8 mouse cellular contexts compared by ENCODE assay signal in the genomic region with DNA sequence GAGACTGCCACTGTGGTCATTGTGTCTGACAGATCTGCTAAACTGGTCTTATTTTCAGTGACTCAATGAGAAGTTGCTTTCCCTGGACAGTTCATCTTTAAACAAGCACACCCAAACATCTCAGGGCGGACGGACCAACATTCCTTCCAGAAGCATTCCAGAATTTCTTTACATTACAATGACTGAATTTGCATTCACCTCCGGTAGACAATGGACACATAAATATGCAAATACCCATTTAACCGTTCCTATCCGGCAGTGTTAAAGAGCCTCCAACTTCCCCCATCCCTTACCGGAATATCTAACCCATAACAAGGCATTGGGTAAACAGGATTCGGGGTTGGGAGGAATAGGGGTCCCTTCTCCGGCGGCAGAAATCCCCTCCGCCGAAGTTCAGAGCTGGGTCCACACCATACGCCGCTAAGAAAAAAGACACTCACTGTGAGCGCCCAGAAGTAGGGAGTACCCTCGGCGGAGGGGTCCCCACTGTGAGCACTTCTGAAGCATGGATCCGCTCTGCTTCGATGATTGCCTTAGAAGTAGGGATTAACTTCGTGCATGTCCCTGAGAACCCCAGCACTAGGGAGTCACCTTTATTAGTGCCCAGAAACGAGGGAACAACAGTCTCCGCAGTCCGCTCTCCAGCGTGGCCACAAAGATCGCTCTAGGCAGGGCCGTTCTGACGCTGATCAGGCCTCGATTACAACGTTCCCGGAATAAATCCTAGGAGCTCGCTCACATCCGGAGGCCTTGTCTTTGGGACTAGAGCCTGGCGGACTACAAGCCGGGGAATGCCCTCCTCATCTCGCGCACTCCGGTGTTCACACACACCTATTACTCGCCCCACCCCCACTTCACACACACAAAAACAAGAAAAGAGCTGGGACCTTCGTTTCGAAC. TPM values are rescaled to one million over a fixed set of nuclear protein-coding genes. Genes with fewer than 3 reads are reported as not detected.
A peak's percentile ranks its signal among the peaks of the same experiment; 100 is the strongest.
DNase-seq lines count a peak whose midpoint lies in the region; ATAC-seq and TF ChIP-seq lines count a peak whose summit lies in the region.

No protein-coding gene starts in this region.

- WGBS in kidney, adult 2 months = 1% methylated on average over 39 of the region's 39 CpGs
- WGBS in hindbrain, embryonic 11.5 days = 1% methylated on average over 39 of the region's 39 CpGs
- WGBS in midbrain, embryonic 10.5 days = under 1% methylated on average over 39 of the region's 39 CpGs

- peak overlapping the region; percentile 71 for H3K4me3 ChIP-seq in kidney, adult 2 months (ENCODE audit: insufficient read depth, low read depth, low read length)
- peak overlapping the region; percentile 98 for H3K4me3 ChIP-seq in hindbrain, embryonic 11.5 days (ENCODE audit: low read depth, low read length)
- peak overlapping the region; percentile 78 for H3K4me3 ChIP-seq in midbrain, embryonic 10.5 days

- peak; percentile 34 for ATAC-seq in hindbrain, embryonic 11.5 days (ENCODE audit: low FRiP score)

- no peak for DNase-seq in kidney, adult 2 months
- no peak for DNase-seq in kidney, adult 8-10 months
- DNase-seq in R1 (ENCODE audit: low read depth, low spot score) = peak; percentile 99
- no peak for DNase-seq in hindbrain, embryonic 11.5 days (ENCODE audit: low spot score)
- no peak for DNase-seq in midbrain, embryonic 10.5 days (ENCODE audit: low spot score)
- DNase-seq in spleen, postnatal 36 days (ENCODE audit: low spot score in 2 of 2) = no peak
- no peak for DNase-seq in frontal cortex, postnatal 25 days (ENCODE audit: low spot score in 2 of 2)
- DNase-seq in retina, embryonic 14.5 days (ENCODE audit: low spot score) = no peak

- no peak for TF ChIP-seq CTCF in kidney, adult 2 months (conservative IDR thresholded peaks at IDR 0.05; ENCODE audit: insufficient read depth, insufficient read length, low read depth, low read length)

- peaks cover 21% of the 10 kb centered on the region for H3K4me1 ChIP-seq in kidney, adult 2 months (ENCODE audit: control insufficient read depth, insufficient read depth, low read length)
- peaks cover 10% of the 10 kb centered on the region for H3K4me1 ChIP-seq in hindbrain, embryonic 11.5 days (replicated peaks; ENCODE audit: control insufficient read depth, insufficient read depth, low read length)
- H3K4me1 ChIP-seq in midbrain, embryonic 10.5 days = peaks cover 30% of the 10 kb centered on the region

- TF ChIP-seq POLR2A in kidney, adult 2 months (IDR thresholded peaks at IDR 0.05; ENCODE audit: low read depth, low read length) = no peak

- no peaks in the 10 kb centered on the region for H3K9me3 ChIP-seq in hindbrain, embryonic 11.5 days (ENCODE audit: control insufficient read depth, low read length)
- no peaks in the 10 kb centered on the region for H3K9me3 ChIP-seq in midbrain, embryonic 10.5 days (replicated peaks)

- H3K27me3 ChIP-seq in kidney, adult 2 months (replicated peaks; ENCODE audit: control insufficient read depth, insufficient read depth, low read length) = no peaks in the 10 kb centered on the region
- H3K27me3 ChIP-seq in hindbrain, embryonic 11.5 days (ENCODE audit: control insufficient read depth, insufficient read depth, low read length) = no peaks in the 10 kb centered on the region
- H3K27me3 ChIP-seq in midbrain, embryonic 10.5 days (ENCODE audit: low read depth, poor library complexity, severe bottlenecking) = no peaks in the 10 kb centered on the region

- H3K4me2 ChIP-seq in hindbrain, embryonic 11.5 days (replicated peaks; ENCODE audit: low read depth, low read length) = peak overlapping the region; percentile 78

- H3K36me3 ChIP-seq in kidney, adult 2 months (ENCODE audit: control insufficient read depth, insufficient read depth, low read length) = no peaks in the 10 kb centered on the region
- H3K36me3 ChIP-seq in hindbrain, embryonic 11.5 days (ENCODE audit: control insufficient read depth, insufficient read depth, low read length) = 0 out of 2 replicates have a peak, but pooled peaks cover 2% of the 10 kb centered on the region
- H3K36me3 ChIP-seq in midbrain, embryonic 10.5 days = peaks cover 50% of the 10 kb centered on the region

- H3K9ac ChIP-seq in hindbrain, embryonic 11.5 days (ENCODE audit: low read depth, low read length) = peak overlapping the region; percentile 92

- peak overlapping the region; percentile 79 for H3K27ac ChIP-seq in kidney, adult 2 months (ENCODE audit: insufficient read depth, low read depth, low read length)
- peak overlapping the region; percentile 53; the same call in 1 of the 2 replicates for H3K27ac ChIP-seq in hindbrain, embryonic 11.5 days (ENCODE audit: low read depth, low read length)
- H3K27ac ChIP-seq in midbrain, embryonic 10.5 days (replicated peaks) = peak overlapping the region; percentile 98

RNA-seq across cellular contexts. Expression of a gene that starts 0.5 kb away (rescaled TPM):
- 13.2 and 13.4 TPM in 2 replicates for polyA plus RNA-seq in kidney, adult 2 months (2012; rRNA removed)
- 29.5 and 39.7 TPM in 2 replicates for polyA plus RNA-seq in hindbrain, embryonic 11.5 days (2014; fragmentation: Nextera tagmentation; extraction: Ambion mirVana)
- polyA plus RNA-seq in midbrain, embryonic 10.5 days (2016; fragmentation: Nextera tagmentation; extraction: Ambion mirVana) = 30.9 and 34.6 TPM in 2 replicates

RNA-seq across cellular contexts. Expression of a gene that starts 0.6 kb away (rescaled TPM):
- 33.3 and 35.4 TPM in 2 replicates for polyA plus RNA-seq in kidney, adult 2 months (2012; rRNA removed)
- polyA plus RNA-seq in hindbrain, embryonic 11.5 days (2014; fragmentation: Nextera tagmentation; extraction: Ambion mirVana) = 59.6 and 70.0 TPM in 2 replicates
- polyA plus RNA-seq in midbrain, embryonic 10.5 days (2016; fragmentation: Nextera tagmentation; extraction: Ambion mirVana) = 50.2 TPM in 2 replicates

RNA-seq across cellular contexts. Expression of a gene that starts 15.8 kb away (rescaled TPM):
- polyA plus RNA-seq in kidney, adult 2 months (2012; rRNA removed) = 1.9 and 3.0 TPM in 2 replicates
- polyA plus RNA-seq in hindbrain, embryonic 11.5 days (2014; fragmentation: Nextera tagmentation; extraction: Ambion mirVana) = 0.14 and 0.45 TPM in 2 replicates
- polyA plus RNA-seq in midbrain, embryonic 10.5 days (2016; fragmentation: Nextera tagmentation; extraction: Ambion mirVana) = 0.43 and 0.57 TPM in 2 replicates
